Comparison of ENCODE assay signal across 7 mouse cellular contexts in genomic region chrX:136992191-136992965, GRCm38 (mm10). TPM values are rescaled to one million over a fixed set of nuclear protein-coding genes. Genes with fewer than 3 reads are reported as not detected.
DNase-seq lines count a peak whose midpoint lies in the region; ATAC-seq lines count a peak whose summit lies in the region.

No protein-coding gene starts in this region.

- H3K9ac ChIP-seq in lung, embryonic 16.5 days (ENCODE audit: low read length), result no peak overlapping the region
- peak overlapping the region; percentile 44 for H3K9ac ChIP-seq in hindbrain, embryonic 12.5 days

- peak overlapping the region; percentile 58 for H3K4me2 ChIP-seq in lung, embryonic 16.5 days (ENCODE audit: low read depth, low read length)
- H3K4me2 ChIP-seq in hindbrain, embryonic 12.5 days (replicated peaks), result peak overlapping the region; percentile 51

- H3K36me3 ChIP-seq in lung, embryonic 16.5 days (ENCODE audit: control insufficient read depth, insufficient read depth, low read length), result no peaks in the 10 kb centered on the region
- H3K36me3 ChIP-seq in hindbrain, embryonic 12.5 days, result no peaks in the 10 kb centered on the region

- WGBS in lung, embryonic 16.5 days, result 19% methylated on average over 19 of the region's 19 CpGs
- 27% methylated on average over 19 of the region's 19 CpGs for WGBS in hindbrain, embryonic 12.5 days

- no peak for DNase-seq in lung, postnatal 25 days (ENCODE audit: low spot score)
- DNase-seq in cerebellum, postnatal 14 days, result peak; percentile 47 to 54
- no peak for DNase-seq in c-Kit-positive CD71-positive TER-119-positive erythroid progenitor cells, embryonic 14.5 days (ENCODE audit: low spot score)

- no peaks in the 10 kb centered on the region for H3K4me1 ChIP-seq in lung, embryonic 16.5 days (replicated peaks; ENCODE audit: control insufficient read depth, insufficient read depth, low read length)
- peaks cover 6% of the 10 kb centered on the region; the same call in 1 of the 2 replicates for H3K4me1 ChIP-seq in hindbrain, embryonic 12.5 days

- peaks cover 4% of the 10 kb centered on the region for H3K27me3 ChIP-seq in lung, embryonic 16.5 days (ENCODE audit: control insufficient read depth, insufficient read depth, low read depth, low read length)
- 0 out of 2 replicates have a peak, but pooled peaks cover 5% of the 10 kb centered on the region for H3K27me3 ChIP-seq in hindbrain, embryonic 12.5 days

- H3K4me3 ChIP-seq in lung, embryonic 16.5 days (ENCODE audit: low read length), result peak overlapping the region; percentile 47
- peak overlapping the region; percentile 43 for H3K4me3 ChIP-seq in hindbrain, embryonic 12.5 days

- ATAC-seq in lung, embryonic 16.5 days (ENCODE audit: low read depth), result no peak
- peak; percentile 71 for ATAC-seq in hindbrain, embryonic 12.5 days (ENCODE audit: low FRiP score)
- 0 out of 2 replicates have a peak, but pooled peaks have one; percentile 23 for ATAC-seq in megakaryocyte-erythroid progenitor cell, adult 5-6 weeks (replicated peaks; ENCODE audit: low FRiP score, low TSS enrichment, poor library complexity, severe bottlenecking)
- no peak for ATAC-seq in erythroblast, adult 5-6 weeks (replicated peaks; ENCODE audit: low FRiP score, poor library complexity, severe bottlenecking)

- no peak overlapping the region for H3K27ac ChIP-seq in lung, embryonic 16.5 days (ENCODE audit: low read length)
- H3K27ac ChIP-seq in hindbrain, embryonic 12.5 days, result peak overlapping the region; percentile 89

- H3K9me3 ChIP-seq in lung, embryonic 16.5 days (ENCODE audit: control insufficient read depth, low read length), result no peaks in the 10 kb centered on the region
- H3K9me3 ChIP-seq in hindbrain, embryonic 12.5 days (replicated peaks), result no peaks in the 10 kb centered on the region

RNA-seq across cellular contexts. Expression of gene Zcchc18, which starts 0.6 kb away (rescaled TPM):
- 7.0 and 8.3 TPM in 2 replicates for polyA plus RNA-seq in lung, embryonic 16.5 days (2015; fragmentation: Nextera tagmentation; extraction: Ambion mirVana)
- polyA plus RNA-seq in hindbrain, embryonic 12.5 days (2016; fragmentation: Nextera tagmentation; extraction: Ambion mirVana), result 136 and 137 TPM in 2 replicates
- not detected in 2 replicates for total RNA-seq in megakaryocyte-erythroid progenitor cell, adult 5-6 weeks (2014; fragmentation: Nextera tagmentation)
- total RNA-seq in megakaryocyte-erythroid progenitor cell, adult 5-6 weeks (2017), result not detected in 2 replicates
- 0.77 TPM in 1 of 2 replicates, not detected in the other for total RNA-seq in erythroblast, adult 5-6 weeks (2015; ENCODE audit: low replicate concordance)
- 0.28 TPM in 1 of 2 replicates, not detected in the other for total RNA-seq in erythroblast, adult 5-6 weeks (2017; ENCODE audit: low replicate concordance)

RNA-seq across cellular contexts. Expression of gene Tmsb15b1, which starts 15.7 kb away (rescaled TPM):
- 18.6 and 19.8 TPM in 2 replicates for polyA plus RNA-seq in lung, embryonic 16.5 days (2015; fragmentation: Nextera tagmentation; extraction: Ambion mirVana)
- 28.8 and 37.6 TPM in 2 replicates for polyA plus RNA-seq in hindbrain, embryonic 12.5 days (2016; fragmentation: Nextera tagmentation; extraction: Ambion mirVana)
- total RNA-seq in megakaryocyte-erythroid progenitor cell, adult 5-6 weeks (2014; fragmentation: Nextera tagmentation), result 4.0 TPM in 1 of 2 replicates, not detected in the other
- total RNA-seq in megakaryocyte-erythroid progenitor cell, adult 5-6 weeks (2017), result 7.0 and 13.2 TPM in 2 replicates
- total RNA-seq in erythroblast, adult 5-6 weeks (2015; ENCODE audit: low replicate concordance), result not detected in 2 replicates
- total RNA-seq in erythroblast, adult 5-6 weeks (2017; ENCODE audit: low replicate concordance), result 1.7 TPM in 1 of 2 replicates, not detected in the other

RNA-seq across cellular contexts. Expression of gene Tmsb15l, which starts 15.7 kb away (rescaled TPM):
- 2.9 and 4.8 TPM in 2 replicates for polyA plus RNA-seq in lung, embryonic 16.5 days (2015; fragmentation: Nextera tagmentation; extraction: Ambion mirVana)
- polyA plus RNA-seq in hindbrain, embryonic 12.5 days (2016; fragmentation: Nextera tagmentation; extraction: Ambion mirVana), result 10.6 TPM in 2 replicates
- 1.2 and 3.9 TPM in 2 replicates for total RNA-seq in megakaryocyte-erythroid progenitor cell, adult 5-6 weeks (2014; fragmentation: Nextera tagmentation)
- total RNA-seq in megakaryocyte-erythroid progenitor cell, adult 5-6 weeks (2017), result 1.6 TPM in 1 of 2 replicates, not detected in the other
- not detected in 2 replicates for total RNA-seq in erythroblast, adult 5-6 weeks (2015; ENCODE audit: low replicate concordance)
- total RNA-seq in erythroblast, adult 5-6 weeks (2017; ENCODE audit: low replicate concordance), result 3.8 TPM in 1 of 2 replicates, not detected in the other

RNA-seq across cellular contexts. Expression of gene Tmsb15b2, which starts 17.1 kb away (rescaled TPM):
- polyA plus RNA-seq in lung, embryonic 16.5 days (2015; fragmentation: Nextera tagmentation; extraction: Ambion mirVana), result 30.3 and 46.3 TPM in 2 replicates
- polyA plus RNA-seq in hindbrain, embryonic 12.5 days (2016; fragmentation: Nextera tagmentation; extraction: Ambion mirVana), result 82.4 and 101 TPM in 2 replicates
- total RNA-seq in megakaryocyte-erythroid progenitor cell, adult 5-6 weeks (2014; fragmentation: Nextera tagmentation), result not detected in 2 replicates
- 7.2 TPM in 1 of 2 replicates, not detected in the other for total RNA-seq in megakaryocyte-erythroid progenitor cell, adult 5-6 weeks (2017)
- total RNA-seq in erythroblast, adult 5-6 weeks (2015; ENCODE audit: low replicate concordance), result not detected in 2 replicates
- total RNA-seq in erythroblast, adult 5-6 weeks (2017; ENCODE audit: low replicate concordance), result not detected in 2 replicates

RNA-seq across cellular contexts. Expression of gene Slc25a53, which starts 45.7 kb away (rescaled TPM):
- 12.0 and 13.4 TPM in 2 replicates for polyA plus RNA-seq in lung, embryonic 16.5 days (2015; fragmentation: Nextera tagmentation; extraction: Ambion mirVana)
- 13.1 and 15.6 TPM in 2 replicates for polyA plus RNA-seq in hindbrain, embryonic 12.5 days (2016; fragmentation: Nextera tagmentation; extraction: Ambion mirVana)
- total RNA-seq in megakaryocyte-erythroid progenitor cell, adult 5-6 weeks (2014; fragmentation: Nextera tagmentation), result 3.6 and 8.8 TPM in 2 replicates
- 5.9 and 6.0 TPM in 2 replicates for total RNA-seq in megakaryocyte-erythroid progenitor cell, adult 5-6 weeks (2017)
- 3.8 and 4.6 TPM in 2 replicates for total RNA-seq in erythroblast, adult 5-6 weeks (2015; ENCODE audit: low replicate concordance)
- 1.8 and 7.8 TPM in 2 replicates for total RNA-seq in erythroblast, adult 5-6 weeks (2017; ENCODE audit: low replicate concordance)

Comparison
In these comparisons a context has a peak if more than half of its experiments do, and no peak if none do; other contexts are left out.
1. ATAC-seq: peak in hindbrain, embryonic 12.5 days (single experiment) and megakaryocyte-erythroid progenitor cell, adult 5-6 weeks (single experiment); none in lung, embryonic 16.5 days (single experiment) and erythroblast, adult 5-6 weeks (single experiment).
2. DNase-seq: peak in cerebellum, postnatal 14 days (2 of 2); none in lung, postnatal 25 days (single experiment) and c-Kit-positive CD71-positive TER-119-positive erythroid progenitor cells, embryonic 14.5 days (single experiment).